Mouse (Mus musculus) ovary, postnatal 14 days (tissue): ENCODE results near the gene Trappc4.
"Not testable (repeated sequence)": the region's sequence is repeated elsewhere in the genome, so short reads cannot be mapped to it uniquely, and the experiment has no call there.

Source experiments
- DNase-seq: peaks from one replicate; pipeline ENCODE4 v3.0.0; 2022; ENCODE audit warnings: low spot score

Trappc4 gene

DNA sequence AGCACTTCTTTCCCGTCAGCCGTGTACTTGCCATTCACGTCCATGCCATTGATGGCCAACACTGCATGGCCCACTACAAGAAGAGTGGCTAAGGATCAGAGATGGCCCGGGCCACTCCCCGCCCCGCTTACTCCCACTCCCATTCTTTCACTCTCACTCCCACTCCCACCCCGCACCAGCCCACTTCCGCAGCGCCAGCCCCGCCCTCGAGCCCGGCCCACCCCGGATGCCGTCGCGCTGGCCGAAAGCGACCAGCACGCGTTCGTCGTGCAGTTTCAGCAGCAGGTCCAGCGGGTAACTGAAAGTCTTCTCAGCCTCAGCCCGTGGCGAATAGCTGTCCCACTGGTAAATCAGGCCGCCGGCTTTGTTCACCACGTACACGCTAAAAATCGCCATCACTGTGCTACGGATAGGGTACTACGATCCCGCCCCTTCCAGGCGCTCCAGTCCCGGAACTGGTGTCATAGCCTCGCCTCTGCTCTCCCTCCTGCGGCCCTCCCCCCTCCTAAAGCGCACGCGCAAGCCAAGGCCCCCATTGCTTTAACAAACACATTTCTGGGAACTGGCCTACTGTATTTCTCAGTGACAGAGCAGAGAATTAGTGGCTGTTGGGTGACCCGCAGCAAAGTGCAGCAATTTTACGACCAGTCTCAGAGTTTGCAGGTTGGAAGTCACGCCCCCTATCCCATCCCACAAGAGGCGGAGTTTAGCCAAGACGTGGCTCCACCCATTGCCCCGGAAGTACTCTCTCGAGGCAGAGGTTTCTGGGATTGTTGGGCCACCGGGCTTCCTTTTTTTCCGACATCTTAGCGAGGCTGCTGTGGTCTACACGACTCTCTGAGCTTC is at the start of gene Trappc4, which contains the start of gene Rps25:
Gene Trappc4, minus strand, starts transcription at position 695 of the 846 bp plus-strand sequence.
Gene Rps25, plus strand, starts transcription at position 234 of the 846 bp plus-strand sequence.
- peak; percentile 86 for DNase-seq

DNA sequence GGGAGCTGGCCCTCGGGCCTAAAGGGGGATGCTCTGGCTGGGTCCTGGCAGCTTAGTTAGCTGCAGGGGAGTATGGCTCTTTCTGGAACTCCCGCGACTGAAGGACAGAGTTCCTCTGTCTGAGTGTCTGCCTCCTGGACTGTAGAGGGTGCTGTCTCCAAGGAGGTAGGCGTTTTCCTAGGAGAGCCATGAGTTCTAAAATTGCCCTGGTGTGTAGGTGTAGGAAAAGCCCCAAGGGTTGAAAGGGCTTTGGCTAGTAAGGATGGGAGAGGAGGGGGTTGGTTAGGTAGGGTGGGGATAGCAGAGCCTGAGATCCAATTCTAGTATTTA is 47.5 kb upstream of the Trappc4 start, which contains the start of gene Upk2:
Gene Upk2, minus strand, starts transcription at position 86 of the 330 bp plus-strand sequence.
- no peak for DNase-seq

DNA sequence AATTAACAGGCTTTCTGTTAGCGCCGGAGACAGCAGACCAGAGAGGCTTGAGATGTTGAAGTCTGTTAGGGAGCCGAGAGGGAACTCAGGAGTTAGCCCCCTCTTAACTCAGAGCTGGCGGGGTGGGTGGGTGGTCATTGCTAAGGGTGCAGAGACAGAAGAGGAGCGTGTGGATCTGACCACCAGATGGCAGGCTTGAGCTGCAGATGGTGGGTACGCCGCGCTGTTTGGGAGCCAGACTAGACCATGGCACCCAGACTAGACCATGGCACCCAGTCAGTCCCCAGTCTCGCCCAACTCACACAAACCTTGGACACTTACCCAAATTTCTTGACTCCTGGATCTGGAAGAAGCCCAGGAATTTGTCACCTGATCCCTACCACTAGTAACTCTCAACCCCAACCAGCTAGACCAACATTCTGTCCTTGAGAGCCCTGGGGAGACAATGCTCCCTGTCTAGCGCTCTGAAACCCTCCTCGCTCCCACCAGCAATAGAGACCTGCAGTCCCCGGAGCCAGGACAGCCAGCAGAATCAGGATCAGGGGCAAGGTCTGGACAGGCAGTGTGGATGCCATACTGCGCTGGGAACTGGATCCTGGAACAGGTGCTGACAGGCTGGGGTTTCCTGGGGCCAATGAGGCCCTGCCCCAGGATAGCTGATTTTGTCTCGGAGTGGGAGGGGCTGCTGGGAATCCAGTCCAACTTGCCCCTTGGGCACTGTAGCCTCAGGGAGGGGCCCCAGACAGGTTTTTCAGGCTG is 46.9 kb upstream of the Trappc4 start:
- DNase-seq = peak; percentile 83

DNA sequence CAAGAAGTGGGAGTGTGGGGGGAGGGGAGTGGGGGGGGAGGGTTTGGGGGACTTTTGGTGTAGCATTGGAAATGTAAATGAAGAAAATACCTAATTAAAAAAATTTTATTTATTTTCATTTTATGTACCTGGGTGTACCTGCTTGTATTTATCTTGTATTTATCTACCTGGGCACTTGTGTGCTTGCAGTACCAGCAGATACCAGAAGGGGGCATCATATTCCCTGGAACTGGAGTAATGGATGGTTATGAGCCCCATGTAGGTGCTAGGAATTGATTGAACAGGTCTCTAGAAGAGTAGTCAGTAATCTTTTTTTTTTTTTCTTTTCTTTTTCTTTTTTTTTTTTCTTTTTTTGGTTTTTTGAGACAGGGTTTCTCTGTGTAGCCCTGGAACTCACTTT is 43.0 kb upstream of the Trappc4 start:
- DNase-seq = no peak

DNA sequence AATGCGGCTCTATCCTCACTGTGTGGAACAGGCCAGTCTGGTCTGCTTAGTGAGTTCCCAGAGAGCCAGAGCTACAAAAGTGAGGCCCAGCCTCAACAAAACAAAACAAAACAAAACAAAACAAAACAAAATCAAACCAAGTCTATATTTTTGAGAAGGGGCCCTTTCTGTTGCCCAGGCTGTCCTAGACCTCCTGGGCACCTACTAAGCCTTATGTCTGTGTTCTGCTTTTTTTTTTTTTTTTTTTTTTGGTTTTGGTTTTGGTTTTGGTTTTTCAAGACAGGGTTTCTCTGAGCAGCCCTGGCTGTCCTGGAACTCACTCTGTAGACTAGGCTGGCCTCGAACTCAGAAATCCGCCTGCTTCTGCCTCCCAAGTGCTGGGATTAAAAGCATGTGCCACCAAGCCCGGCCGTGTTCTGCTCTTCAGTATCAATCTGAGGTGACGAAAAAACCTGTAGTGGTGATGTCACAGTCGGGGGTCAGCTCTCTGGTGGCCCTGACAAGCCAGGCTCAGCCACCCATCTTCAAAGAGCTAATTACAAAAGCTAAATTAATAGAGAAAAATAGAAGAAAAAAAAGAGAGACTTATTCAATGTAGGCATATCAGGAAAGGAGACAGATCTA is 37.1 kb upstream of the Trappc4 start:
- not testable (repeated sequence) for DNase-seq

DNA sequence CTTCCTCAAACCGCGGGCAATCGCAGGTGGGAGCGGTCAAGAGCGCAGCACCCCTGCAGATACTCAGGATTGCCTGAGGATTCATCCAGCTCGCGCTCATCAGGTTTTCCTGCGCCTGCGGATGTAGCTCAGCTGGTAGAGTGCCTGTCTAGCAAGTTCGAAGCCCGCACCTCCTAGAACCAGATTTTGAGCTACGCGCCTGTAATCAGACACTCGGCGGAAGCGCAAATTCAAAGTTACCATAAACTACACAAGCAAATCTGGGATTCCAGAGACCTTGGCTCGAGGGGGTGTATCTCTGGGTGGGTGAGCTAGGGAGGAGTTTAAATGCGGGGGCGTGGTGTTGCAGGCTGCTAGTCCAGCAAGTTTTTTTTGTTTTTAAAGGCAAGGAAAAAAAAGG is 33.6 kb upstream of the Trappc4 start, which contains the start of gene Foxr1:
Gene Foxr1, minus strand, starts transcription at position 176 of the 400 bp plus-strand sequence.
- no peak for DNase-seq

DNA sequence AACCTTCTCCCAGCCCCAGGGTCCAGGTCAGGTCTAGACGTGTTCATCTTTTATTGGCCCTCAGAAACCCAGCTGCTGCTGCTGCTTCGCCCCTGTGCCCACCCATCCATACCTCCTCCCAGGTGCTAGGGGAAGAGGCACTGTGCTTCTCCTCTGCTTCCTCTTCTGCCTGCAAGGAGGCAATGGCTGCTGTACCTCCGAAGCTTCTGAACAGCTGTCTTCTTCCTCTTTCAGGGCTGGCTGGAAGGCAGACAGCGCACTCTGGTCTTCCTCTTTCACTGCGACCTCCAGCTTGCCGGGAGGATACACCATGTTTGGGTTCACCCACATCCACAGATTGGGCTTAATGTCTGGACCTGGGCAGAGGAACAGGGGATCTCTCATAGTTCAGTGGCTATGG is 28.3 kb upstream of the Trappc4 start:
- no peak for DNase-seq

DNA sequence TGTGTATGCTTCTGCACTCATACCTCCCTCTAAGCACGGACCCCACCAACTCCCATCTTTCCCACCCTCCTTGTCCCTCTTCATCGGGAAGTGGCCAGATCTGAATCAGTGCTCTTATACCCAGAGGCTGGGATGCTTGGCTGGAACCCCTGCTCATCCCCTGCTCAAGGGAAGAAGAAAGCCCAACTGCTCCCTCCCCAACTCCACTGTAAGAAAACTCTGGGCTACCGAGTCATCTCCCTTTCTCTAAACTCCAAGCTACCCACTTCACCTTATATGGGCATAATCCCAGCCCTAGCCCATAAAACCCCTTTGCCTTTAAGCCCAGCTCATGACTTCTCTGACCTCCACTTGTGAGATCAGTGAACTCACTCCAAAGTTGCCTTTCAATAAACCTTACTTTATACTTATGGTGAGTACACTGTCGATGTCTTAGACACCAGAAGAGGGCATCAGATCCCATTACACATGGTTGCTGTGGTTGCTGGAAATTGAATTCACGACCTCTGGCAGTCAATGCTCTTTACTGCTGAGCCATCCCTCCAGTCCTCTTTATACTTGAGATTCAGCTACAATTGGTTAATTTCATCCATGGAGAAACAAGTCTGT is 25.3 kb upstream of the Trappc4 start:
- no peak for DNase-seq

DNA sequence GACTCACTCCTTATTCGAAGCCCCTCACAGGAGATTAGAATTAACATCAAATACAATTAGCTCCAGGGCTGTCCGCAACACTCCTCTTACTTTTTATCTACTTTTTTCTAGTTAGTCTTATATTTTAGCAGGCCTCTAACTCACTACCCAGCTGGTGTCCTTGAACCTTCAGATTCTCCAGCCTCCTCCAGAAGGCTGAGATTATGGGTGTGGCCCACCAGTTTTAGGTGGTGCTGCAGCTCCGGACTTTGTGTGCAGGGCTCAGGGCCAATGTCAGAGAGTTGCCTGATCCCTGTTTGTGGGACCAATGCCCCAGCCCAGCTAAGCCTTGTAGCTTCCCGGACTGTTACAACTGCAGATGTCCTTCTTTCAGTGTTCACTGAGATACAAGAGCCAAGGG is 16.2 kb upstream of the Trappc4 start:
- no peak for DNase-seq

DNA sequence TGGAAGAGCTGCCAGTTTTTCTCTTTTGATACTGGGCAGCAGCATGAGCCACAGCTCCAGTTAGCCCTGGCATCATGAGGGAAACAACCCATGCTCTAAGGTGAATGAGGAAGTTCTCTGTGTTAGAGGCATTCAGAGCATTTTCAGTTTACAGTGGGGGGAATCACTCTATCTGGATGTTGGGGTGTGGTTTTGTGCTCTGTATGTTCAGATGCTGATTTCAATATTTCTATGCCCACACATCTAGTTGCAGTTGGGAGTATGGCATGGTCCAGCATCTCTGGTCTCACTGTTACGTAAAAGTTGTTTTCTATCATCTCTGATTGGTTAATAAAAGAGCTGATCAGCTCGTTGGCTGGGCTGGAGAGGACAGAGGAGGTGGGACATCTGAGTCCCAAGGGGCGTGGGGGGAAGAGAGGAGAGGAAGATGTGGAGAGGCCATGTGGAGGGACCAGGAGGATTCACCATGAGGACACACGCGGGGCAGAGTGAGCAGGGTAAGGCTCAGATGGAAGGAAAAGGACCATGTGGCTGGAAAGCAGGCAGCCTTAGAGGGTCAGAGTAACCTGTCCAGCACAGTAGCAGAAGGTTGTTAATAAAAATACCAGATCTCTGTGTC is 13.0 kb upstream of the Trappc4 start:
- DNase-seq = no peak

DNA sequence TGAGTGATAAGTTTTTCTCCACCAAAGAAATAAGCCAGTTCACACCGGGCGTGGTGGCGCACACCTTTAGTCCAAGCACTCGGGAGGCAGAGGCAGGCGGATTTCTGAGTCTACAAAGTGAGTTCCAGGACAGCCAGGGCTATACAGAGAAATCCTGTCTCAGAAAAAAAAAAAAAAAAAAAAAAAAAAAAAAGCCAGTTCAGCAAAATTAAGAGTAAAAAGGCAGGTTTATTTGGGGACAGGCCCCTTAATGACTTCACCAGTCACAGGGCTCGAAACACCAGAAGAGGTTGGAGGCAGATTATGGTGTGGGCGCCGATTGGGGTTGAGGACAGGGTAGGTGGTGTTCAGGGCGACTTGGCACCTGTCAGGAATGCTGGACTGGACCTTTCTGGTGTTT is 12.3 kb upstream of the Trappc4 start:
- DNase-seq = not testable (repeated sequence)

DNA sequence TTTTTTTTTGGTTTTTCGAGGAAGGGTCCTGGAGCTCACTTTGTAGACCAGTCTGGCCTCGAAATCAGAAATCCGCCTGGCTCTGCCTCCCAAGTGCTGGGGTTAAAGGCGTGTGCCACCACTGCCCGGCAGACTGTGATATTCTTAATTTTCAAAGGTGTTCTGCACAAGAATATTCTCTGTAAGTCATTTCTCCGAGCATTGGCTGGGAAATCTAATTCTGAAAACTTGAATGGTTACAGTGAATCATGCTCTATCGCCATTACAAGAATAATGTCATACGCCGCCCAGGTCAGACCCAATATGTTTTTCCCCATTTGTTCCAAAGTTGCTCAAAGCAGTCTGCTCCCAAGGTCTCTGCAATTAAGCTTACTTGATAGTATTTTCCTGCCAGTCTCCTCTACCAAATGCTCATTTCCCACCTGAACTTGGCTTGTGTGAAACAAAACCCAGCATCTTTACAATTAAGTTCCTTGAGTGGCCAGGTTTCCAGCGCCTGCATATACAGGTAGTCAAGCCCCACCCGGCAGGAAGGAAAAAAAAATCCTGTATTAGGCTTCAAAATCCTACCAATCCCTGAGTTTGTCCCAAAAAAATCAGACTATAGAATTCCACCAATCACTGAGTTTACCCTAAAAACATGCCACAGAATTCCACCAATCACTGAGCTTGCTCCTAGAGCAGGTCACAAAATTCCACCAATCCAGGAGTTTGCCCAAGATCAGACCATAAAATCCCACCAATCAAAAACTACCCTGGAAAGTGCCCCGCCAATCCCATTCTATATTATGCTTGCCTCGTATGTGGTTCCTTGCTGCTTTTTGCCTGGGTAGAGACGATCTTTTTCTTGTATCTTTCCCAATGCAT is 11.4 kb upstream of the Trappc4 start, which contains the start of gene Ccdc84:
Gene Ccdc84, minus strand, starts transcription at position 51 of the 867 bp plus-strand sequence.
- DNase-seq = no peak

DNA sequence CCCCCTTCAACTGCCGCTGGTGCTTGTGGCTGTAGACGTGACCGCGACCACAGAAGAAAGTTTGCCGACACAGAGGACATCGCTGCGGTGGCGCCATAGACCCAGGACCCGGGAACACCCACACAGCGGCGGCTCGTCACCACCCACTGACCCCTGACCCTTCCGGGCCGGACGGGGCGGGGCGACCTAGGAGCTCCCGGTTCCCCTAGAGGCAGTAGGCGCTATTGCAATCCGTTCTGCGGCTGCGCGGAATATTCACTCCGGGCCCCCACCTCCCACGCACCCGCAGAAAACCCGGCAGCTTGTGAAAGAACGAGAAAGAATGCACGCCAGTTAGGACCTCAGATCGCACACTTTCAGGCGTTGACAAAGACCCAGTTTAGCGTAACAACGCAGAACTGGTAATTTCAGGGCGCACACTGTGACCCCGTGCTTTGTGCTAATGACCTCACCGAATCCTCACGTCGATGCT is 10.5 kb upstream of the Trappc4 start:
- peak; percentile 94 for DNase-seq

DNA sequence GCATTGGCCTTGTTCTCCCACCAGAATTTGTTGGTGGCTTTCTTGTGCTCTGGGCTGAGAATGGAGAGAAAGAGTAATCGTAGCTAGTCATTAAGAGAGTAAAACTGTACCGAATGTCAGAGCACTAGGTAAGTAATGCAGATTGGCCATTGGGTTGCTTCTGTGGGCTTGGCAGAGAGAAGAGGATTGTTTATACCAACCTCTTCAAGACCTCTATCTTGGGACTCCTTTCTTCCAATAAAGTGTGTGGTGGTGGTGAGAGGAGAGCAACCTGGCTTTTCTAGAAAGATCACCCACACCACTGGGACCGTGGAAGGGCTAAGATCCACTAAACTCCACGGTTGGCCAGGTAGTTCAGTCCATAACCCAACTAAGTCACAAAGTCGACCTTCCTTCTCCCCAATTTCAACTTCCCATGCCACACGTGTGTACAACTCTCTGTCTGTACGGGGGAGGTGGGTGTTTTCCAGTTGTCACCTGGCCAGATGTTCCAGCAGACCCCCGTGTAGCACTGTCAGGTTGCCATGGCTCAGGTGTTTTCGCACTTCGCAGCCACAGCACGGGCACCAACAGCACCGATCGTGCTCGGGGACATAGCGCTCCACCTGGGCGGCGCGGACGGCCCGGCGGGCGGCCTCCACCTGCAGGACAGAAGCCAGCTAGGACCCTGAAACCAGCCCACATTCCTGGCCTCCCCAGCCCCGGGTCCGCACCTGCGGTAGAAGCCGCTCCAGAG is 9.9 kb upstream of the Trappc4 start:
- peak; percentile 28 for DNase-seq

DNA sequence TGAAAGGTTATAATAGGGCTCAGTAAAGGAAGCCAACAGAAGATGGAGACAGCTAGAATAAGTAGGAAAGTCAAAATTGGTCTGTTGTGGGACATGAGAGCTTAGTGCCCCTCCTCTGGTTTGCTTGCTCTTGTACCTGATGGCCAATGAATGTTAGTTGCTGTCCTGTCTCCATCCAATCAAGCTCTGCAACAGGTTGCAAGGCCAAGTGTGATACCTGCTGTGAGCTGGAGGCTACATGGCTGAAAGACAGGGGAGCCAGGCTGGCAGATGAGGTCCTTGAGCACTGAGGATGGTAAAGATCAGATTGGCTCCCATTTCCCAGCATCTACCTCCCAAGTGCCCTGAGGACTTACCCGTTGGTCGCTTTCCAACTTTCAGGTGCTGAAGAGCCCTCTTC is 5.4 kb upstream of the Trappc4 start:
- DNase-seq = no peak

DNA sequence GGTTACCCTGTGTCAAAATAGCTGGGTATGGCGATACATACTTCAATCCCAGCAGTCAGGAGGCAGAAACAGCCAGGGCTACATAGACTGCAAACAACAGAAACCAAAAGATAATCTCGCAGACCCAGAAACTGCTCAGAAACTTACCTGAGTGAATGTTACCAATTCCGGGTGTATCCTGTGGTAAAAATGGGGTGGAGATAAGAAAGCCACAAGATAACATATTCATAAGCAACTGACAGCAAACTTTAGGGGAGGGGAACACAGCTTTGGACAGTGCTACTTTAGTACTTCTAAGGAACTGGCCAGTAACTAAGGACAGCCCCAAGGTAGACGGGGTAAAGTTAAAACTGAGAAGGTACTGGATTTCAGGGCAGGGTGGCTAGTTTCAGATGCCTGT is 4.9 kb upstream of the Trappc4 start:
- DNase-seq = no peak

DNA sequence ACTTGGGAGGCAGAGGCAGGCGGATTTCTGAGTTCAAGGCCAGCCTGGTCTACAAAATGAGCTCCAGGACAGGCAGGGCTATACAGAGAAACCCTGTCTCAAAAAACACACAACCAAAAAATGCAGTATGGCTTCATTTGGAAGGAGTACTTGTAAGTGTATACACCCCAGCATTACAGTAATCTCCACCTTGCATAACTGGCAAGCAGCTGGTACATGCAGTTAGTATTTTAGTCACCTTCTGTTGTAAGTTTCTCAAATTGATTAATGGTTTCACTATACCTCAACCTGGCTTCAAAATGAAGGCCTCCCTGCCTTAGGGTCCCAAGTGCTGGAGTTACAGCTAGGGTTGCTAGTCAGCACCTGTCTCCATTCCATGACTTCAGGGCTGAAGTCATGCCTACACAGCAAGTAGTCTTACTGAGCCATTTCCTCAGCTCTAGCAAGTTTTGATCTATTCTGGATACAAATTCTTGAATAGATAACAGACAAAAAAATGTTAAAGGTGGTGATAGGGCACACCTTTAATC is 4.3 kb upstream of the Trappc4 start:
- no peak for DNase-seq

DNA sequence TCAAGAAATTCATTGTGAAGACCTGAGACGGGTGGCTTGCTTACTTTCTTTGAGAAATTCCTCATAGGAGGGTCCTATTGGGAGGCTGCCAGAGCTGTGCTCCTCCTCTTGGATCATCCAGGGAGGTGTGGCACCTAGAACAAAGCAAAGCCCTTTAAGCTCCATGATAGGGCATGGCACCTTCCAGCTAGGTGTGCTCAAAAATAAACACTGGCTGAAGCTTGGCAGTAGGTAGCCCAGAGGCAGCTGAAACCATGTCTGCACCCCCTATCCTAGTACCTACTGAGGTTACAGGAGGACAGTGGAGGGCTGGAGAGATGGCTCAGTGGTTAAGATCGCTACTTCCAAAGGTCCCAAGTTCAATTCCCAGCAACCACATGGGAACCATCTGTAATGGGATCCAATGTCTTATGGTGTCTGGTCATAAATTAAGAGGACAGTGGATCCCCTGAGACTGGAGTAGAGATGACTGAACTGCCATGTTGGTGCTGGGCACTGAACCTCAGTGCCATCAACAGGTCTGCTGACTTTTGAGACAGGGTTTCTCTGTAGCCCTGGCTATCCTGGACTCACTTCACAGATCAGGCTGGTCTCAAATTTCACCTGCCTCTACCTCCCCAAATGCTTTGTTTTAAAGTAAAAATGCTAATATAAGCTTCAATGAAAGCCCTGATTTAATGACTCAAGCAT is 3.4 kb upstream of the Trappc4 start:
- DNase-seq = no peak

DNA sequence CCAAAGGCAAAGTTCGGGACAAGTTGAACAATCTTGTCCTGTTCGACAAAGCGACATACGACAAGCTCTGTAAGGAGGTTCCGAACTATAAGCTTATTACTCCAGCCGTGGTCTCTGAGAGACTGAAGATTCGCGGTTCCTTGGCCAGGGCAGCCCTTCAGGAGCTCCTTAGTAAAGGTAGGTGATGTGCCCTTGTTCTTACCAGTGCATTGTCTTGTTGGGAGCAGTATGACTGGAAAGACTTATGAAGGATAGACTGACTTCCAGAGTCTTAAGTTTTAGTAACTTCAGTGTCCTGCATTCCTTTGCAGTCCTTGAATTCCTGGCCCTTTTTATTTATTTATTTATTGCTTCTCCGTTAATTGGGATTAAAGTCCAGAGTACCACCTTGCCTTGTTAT is 1.3 kb upstream of the Trappc4 start:
- not testable (repeated sequence) for DNase-seq
